Mouse (Mus musculus) olfactory bulb, adult 2 months (tissue): ENCODE measurements at regions not wholly inside any gene's neighbourhood (a gene's known extent, or its start where the extent isn't known, plus 50 kb on each side); places are given as distances from the start of the nearest gene placed in this dataset.

ENCODE experiments used
- CTCF ChIP-seq: fragments of 200-500 bp; IDR thresholded peaks from 2 replicates; pipeline ENCODE4 v1.5.1; 2012; ENCODE audit warnings: low read depth, mild to moderate bottlenecking, low read length, moderate library complexity; ENCODE audit not compliant: insufficient read depth
- POLR2A ChIP-seq: fragments of 200-500 bp; IDR thresholded peaks from 2 replicates; pipeline ENCODE4 v1.6.1; 2012; ENCODE audit warnings: mild to moderate bottlenecking, low read depth, low read length, moderate library complexity; ENCODE audit not compliant: insufficient read depth

DNA sequence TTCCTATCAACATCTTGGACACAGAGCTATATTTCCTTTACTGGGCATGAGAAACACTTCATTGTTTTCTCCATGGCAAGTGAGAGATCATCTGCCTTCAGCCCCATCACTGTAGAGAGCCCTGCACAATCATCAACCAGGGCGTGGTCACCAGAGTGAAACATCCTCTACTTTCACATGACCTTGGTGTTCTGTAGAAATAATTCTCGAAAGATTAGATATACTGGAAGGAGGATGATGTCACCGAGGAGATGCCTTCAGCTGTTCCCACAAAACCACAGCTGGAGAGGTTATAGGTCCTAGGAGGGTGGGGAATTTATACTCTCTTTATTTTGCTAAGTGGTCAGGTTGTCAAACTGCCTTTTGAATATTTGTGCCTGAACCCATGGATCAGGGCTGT, 196.4 kb upstream of the Marcks start:
- TF ChIP-seq CTCF (no peak), POLR2A (no peak)
